Mouse (Mus musculus) E14TG2a.4 (cell line): Measurements from ENCODE around the gene Capn1.

ENCODE experiments used
- CTCF ChIP-seq: conservative IDR thresholded peaks from 2 replicates; pipeline ENCODE4 v1.5.1; 2014; ENCODE audit warnings: low read length
- NANOG ChIP-seq: IDR thresholded peaks from 2 replicates; pipeline ENCODE4 v1.6.1; 2014; ENCODE audit warnings: borderline replicate concordance, low read length, mixed read lengths
- POU5F1 ChIP-seq: IDR thresholded peaks from 2 replicates; pipeline ENCODE4 v1.6.1; 2014; ENCODE audit warnings: low read length, borderline replicate concordance

GRCm38 (mm10) chr19:6016532-6016931 lies 835 bp upstream of the Capn1 start:
- no peak for TF ChIP-seq POU5F1
- no peak for TF ChIP-seq CTCF
- no peak for TF ChIP-seq NANOG
